Mouse (Mus musculus): Measurements from ENCODE around the gene Acsl3. TPM values are rescaled to one million over a fixed set of nuclear protein-coding genes. Genes with fewer than 3 reads are reported as not detected.
A peak's percentile ranks its signal among the peaks of the same experiment; 100 is the strongest.

Acsl3 gene
- polyA plus RNA-seq, 1 experiment from 2014 or later, result 88.6 TPM

DNA sequence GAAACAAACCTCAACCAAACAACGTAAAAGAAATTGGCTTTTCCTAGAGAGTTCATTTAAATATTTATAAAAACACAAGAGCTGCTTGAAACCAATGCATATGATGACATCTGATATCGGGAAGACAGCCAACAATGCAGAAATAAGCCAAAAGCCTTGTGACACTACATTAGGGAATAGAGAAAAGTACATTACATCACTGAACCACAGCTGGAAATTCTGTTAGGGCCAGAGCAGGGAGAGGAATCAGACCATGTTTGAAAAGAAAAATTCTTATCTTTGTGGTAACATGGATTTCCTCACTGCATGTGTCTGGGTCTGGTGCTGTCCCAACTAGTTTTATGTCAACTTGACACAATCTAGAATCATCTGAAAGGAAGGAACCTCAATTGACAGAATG is 15.4 kb upstream of the Acsl3 start:
- Histone ChIP-seq H3K9me3 (ENCODE audit: control insufficient read depth, low read length) (no peaks in the 10 kb centered on the region), H3K36me3 (ENCODE audit: control insufficient read depth, insufficient read depth, low read length) (no peaks in the 10 kb centered on the region), H3K4me2 (replicated peaks; ENCODE audit: low read depth, low read length) (no peak overlapping the region), H3K27ac (ENCODE audit: low read depth, low read length) (no peak overlapping the region), H3K4me3 (ENCODE audit: low read depth, low read length) (no peak overlapping the region), H3K9ac (ENCODE audit: low read depth, low read length) (no peak overlapping the region), H3K27me3 (ENCODE audit: control insufficient read depth, insufficient read depth, low read length) (no peaks in the 10 kb centered on the region), H3K4me1 (replicated peaks; ENCODE audit: control insufficient read depth, insufficient read depth, low read length) (no peaks in the 10 kb centered on the region)
- DNase-seq (ENCODE audit: low spot score) (no peak), ATAC-seq (ENCODE audit: low FRiP score) (no peak)
- 92% methylated on average over 2 of the region's 2 CpGs for WGBS

DNA sequence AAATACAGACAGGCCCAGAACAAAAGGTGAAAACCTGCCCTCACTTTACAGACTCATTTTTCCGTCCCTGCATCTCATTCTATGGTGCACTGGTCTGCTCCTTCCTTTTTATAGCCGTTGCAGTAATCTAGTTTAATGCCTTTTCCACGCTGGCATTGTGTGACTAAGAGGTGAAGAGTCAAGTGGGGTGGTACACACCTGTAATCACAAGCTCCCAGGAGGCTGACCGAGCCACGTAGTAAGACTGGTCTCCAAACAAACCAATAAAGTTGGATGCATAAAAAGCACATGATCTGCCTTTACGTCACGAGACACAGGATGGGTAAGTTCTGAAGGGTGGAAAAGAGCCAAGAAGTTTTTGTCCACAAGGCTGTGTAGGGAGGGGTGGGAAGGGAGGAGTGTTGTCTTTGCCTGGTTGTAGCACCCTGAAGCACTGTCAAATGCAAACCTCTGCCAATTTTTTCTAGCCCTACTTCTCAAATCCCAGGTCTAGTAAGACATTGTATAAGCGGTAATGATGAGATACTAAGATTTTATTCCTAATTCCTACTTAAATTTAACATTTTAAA is 10.2 kb upstream of the Acsl3 start:
- Histone ChIP-seq H3K4me3 (ENCODE audit: low read depth, low read length) (no peak overlapping the region), H3K9me3 (ENCODE audit: control insufficient read depth, low read length) (no peaks in the 10 kb centered on the region), H3K4me2 (replicated peaks; ENCODE audit: low read depth, low read length) (no peak overlapping the region), H3K27ac (ENCODE audit: low read depth, low read length) (no peak overlapping the region), H3K9ac (ENCODE audit: low read depth, low read length) (no peak overlapping the region), H3K27me3 (ENCODE audit: control insufficient read depth, insufficient read depth, low read length) (no peaks in the 10 kb centered on the region), H3K4me1 (replicated peaks; ENCODE audit: control insufficient read depth, insufficient read depth, low read length) (no peaks in the 10 kb centered on the region), H3K36me3 (ENCODE audit: control insufficient read depth, insufficient read depth, low read length) (no peaks in the 10 kb centered on the region)
- 78% methylated on average over 8 of the region's 8 CpGs for WGBS
- DNase-seq (ENCODE audit: low spot score) (no peak), ATAC-seq (ENCODE audit: low FRiP score) (no peak)

DNA sequence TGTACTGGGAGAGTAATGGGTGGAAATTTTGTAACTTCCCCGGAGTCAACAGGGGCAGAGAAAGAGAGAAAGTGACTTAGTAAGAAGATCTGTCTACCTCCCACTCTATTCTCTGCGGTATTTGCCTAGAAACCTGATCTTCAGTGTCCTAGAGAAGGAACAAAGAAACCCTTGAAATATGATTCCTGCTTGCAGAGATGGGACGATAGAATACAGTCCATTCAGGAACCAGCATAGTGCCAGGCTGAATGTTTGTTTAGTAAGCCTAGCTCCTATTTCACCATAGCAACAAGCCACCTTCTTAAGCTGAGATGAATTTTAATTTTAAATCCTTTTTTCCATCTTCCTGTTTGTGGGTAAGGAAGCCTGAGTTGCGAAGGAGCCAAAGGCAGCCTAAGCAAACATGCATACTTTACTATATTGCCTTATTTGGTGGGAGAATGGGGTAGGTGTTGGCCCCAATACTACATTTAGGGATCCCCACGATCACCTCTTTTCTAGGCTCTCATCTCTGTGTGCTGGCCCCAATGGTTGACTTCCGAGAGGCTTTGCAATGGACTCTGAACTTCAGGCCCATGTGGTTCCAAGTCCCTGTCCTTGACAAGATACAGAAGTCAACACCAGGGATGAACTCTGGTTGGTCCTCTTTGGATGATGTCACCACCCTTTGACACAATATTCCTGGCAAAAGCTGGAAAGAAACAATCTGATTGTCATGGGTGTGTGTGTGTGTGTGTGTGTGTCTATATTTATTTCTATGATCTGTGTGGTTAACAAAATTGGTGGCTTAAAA is 8.2 kb upstream of the Acsl3 start:
- ATAC-seq (ENCODE audit: low FRiP score), result no peak
- Histone ChIP-seq H3K27me3 (ENCODE audit: control insufficient read depth, insufficient read depth, low read length) (no peaks in the 10 kb centered on the region), H3K4me2 (replicated peaks; ENCODE audit: low read depth, low read length) (no peak overlapping the region), H3K27ac (ENCODE audit: low read depth, low read length) (no peak overlapping the region), H3K4me3 (ENCODE audit: low read depth, low read length) (no peak overlapping the region), H3K9ac (ENCODE audit: low read depth, low read length) (no peak overlapping the region), H3K36me3 (ENCODE audit: control insufficient read depth, insufficient read depth, low read length) (no peaks in the 10 kb centered on the region), H3K4me1 (replicated peaks; ENCODE audit: control insufficient read depth, insufficient read depth, low read length) (no peaks in the 10 kb centered on the region), H3K9me3 (ENCODE audit: control insufficient read depth, low read length) (no peaks in the 10 kb centered on the region)
- peak; percentile 33 for DNase-seq (ENCODE audit: low spot score)
- WGBS, result 43% methylated on average over 6 of the region's 6 CpGs

DNA sequence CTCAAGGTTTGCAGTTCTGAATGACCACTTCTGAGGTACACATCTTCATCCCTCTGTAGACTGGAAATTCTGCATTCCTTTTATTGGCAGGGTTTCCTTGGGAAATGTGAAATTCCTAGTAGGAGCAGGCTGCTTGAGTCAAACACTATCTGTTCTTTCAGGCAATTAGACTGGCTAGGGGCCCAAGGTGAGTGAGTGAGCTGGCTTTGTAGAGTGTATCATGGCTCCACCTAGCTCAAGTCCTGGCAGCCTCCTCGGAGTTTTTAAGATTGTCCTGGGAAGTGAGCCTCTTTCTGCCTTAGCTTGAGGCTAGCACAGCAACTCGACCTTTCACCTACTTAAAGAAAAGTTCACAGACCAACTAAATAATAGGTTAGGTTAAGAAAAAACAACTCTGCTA is 1.2 kb upstream of the Acsl3 start:
- Histone ChIP-seq H3K9me3 (ENCODE audit: control insufficient read depth, low read length) (no peaks in the 10 kb centered on the region), H3K36me3 (ENCODE audit: control insufficient read depth, insufficient read depth, low read length) (no peaks in the 10 kb centered on the region), H3K27me3 (ENCODE audit: control insufficient read depth, insufficient read depth, low read length) (no peaks in the 10 kb centered on the region), H3K9ac (ENCODE audit: low read depth, low read length) (no peak overlapping the region), H3K27ac (ENCODE audit: low read depth, low read length) (no peak overlapping the region), H3K4me1 (replicated peaks; ENCODE audit: control insufficient read depth, insufficient read depth, low read length) (0 out of 2 replicates have a peak, but pooled peaks cover 4% of the 10 kb centered on the region), H3K4me2 (replicated peaks; ENCODE audit: low read depth, low read length) (no peak overlapping the region), H3K4me3 (ENCODE audit: low read depth, low read length) (no peak overlapping the region)
- peak; percentile 15 for DNase-seq (ENCODE audit: low spot score)
- no peak for ATAC-seq (ENCODE audit: low FRiP score)
- 16% methylated on average over 2 of the region's 2 CpGs for WGBS

DNA sequence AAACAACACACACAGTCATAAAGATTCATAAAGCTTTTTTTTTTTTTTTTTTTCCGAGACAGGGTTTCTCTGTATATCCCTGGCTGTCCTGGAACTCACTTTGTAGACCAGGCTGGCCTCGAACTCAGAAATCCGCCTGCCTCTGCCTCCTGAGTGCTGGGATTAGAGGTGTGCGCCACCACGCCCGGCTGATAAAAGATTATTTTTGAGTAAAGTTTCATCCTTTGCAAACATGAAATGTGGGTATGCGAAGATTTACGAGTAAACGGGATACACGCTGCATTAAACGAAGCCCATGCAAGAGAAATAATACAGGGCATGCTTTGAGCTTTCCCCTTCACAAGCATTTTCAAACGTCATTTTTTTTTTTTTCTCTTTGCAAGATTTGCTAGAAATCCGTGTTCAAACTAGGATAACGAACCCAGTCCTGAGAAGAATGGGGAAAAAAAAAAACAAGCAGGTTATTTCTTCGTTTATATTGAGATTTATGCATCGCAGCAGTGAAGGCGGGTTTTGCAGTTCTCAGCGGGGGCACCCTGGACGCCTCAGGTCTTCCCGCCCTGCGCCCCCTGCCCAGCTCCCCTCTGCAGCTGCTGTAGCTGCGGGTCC is 500 bp upstream of the Acsl3 start:
- no peaks in the 10 kb centered on the region for H3K36me3 ChIP-seq (ENCODE audit: control insufficient read depth, insufficient read depth, low read length)
- WGBS, result 32% methylated on average over 18 of the region's 22 CpGs
- H3K4me1 ChIP-seq (replicated peaks; ENCODE audit: control insufficient read depth, insufficient read depth, low read length), result 0 out of 2 replicates have a peak, but pooled peaks cover 4% of the 10 kb centered on the region
- DNase-seq (ENCODE audit: low spot score) (no peak), ATAC-seq (ENCODE audit: low FRiP score) (no peak)
- peak overlapping the region; percentile 96 for H3K4me3 ChIP-seq (ENCODE audit: low read depth, low read length)
- H3K27ac ChIP-seq (ENCODE audit: low read depth, low read length), result peak overlapping the region; percentile 76
- no peak overlapping the region for H3K9ac ChIP-seq (ENCODE audit: low read depth, low read length)
- H3K27me3 ChIP-seq (ENCODE audit: control insufficient read depth, insufficient read depth, low read length), result no peaks in the 10 kb centered on the region
- peak overlapping the region; percentile 37 for H3K4me2 ChIP-seq (replicated peaks; ENCODE audit: low read depth, low read length)
- no peaks in the 10 kb centered on the region for H3K9me3 ChIP-seq (ENCODE audit: control insufficient read depth, low read length)

DNA sequence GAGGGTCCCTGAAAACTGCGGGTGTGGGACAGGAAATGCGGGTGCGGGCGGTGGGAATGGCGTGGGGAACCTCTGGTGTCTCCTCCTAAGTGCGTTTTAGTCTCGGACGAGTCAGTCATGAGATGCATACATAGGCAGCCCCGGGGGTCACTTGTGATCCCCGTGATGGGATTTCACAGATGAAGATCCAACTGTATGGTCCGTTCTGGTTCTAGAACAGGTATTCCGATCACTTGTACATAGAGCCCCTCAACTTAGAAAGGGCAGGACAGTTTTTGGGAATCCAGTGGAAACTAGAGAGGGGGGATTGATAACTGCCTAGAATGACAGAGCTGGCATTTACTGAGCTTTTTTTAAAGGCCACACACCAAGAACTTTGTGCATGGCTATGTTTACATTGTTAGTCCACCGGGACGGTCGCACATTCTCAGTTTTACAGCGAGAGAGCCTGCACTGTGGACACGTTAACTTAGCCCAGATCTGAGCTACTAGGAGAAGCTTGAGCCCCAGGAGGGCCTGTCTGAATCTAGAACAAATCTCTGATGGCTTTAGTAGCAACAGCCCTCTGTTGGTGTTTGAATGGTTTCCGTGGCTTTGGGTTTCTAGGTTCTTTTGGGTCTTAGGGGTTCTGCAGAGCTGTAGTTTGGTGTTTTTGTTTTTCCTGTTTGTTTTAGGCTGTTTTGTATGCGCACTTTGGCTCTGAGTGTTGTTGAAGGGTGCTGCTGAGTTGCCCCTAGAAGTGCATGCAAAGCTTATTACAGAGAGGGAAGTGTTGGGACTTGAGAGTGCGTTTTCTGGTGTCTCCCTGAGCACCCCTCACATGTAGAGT is 1.0 kb downstream of the Acsl3 start:
- H3K9me3 ChIP-seq (ENCODE audit: control insufficient read depth, low read length), result no peaks in the 10 kb centered on the region
- H3K9ac ChIP-seq (ENCODE audit: low read depth, low read length), result peak overlapping the region; percentile 97
- no peak for ATAC-seq (ENCODE audit: low FRiP score)
- DNase-seq (ENCODE audit: low spot score), result peak; percentile 62
- peak overlapping the region; percentile 96 for H3K4me3 ChIP-seq (ENCODE audit: low read depth, low read length)
- under 1% methylated on average over 20 of the region's 20 CpGs for WGBS
- 0 out of 2 replicates have a peak, but pooled peaks cover 4% of the 10 kb centered on the region for H3K4me1 ChIP-seq (replicated peaks; ENCODE audit: control insufficient read depth, insufficient read depth, low read length)
- H3K36me3 ChIP-seq (ENCODE audit: control insufficient read depth, insufficient read depth, low read length), result no peaks in the 10 kb centered on the region
- H3K27me3 ChIP-seq (ENCODE audit: control insufficient read depth, insufficient read depth, low read length), result no peaks in the 10 kb centered on the region
- peak overlapping the region; percentile 96 for H3K27ac ChIP-seq (ENCODE audit: low read depth, low read length)
- H3K4me2 ChIP-seq (replicated peaks; ENCODE audit: low read depth, low read length), result peak overlapping the region; percentile 70

DNA sequence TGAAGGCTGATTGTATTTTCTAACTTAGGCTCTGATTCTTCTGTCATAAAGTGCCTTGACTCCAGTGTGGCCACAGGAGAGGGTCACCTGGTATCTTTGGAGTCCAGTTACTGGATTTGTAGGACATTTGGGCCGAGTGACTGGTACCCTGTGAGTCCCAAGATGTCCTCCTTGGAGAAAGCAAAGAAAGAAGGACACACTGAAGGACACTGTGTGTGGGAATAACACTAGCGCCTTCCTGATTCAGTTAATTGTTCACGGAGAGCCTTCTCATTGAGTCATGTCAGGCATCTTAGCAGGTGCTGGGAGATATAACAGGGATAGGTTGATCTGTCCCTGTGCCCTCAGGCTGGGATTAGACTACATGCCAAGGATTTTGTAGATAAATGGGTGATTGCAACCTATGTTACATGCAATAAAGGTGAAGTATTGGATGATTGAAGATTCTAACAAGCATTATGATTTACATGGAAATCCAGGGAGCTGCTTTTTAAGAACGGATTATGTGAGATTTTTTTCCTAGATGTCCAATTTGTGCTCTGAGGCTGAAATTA is 1.7 kb downstream of the Acsl3 start:
- H3K4me3 ChIP-seq (ENCODE audit: low read depth, low read length), result peak overlapping the region; percentile 96
- peak overlapping the region; percentile 97; the same call in 1 of the 2 replicates for H3K9ac ChIP-seq (ENCODE audit: low read depth, low read length)
- WGBS, result 33% methylated on average over 4 of the region's 4 CpGs
- H3K4me2 ChIP-seq (replicated peaks; ENCODE audit: low read depth, low read length), result peak overlapping the region; percentile 70
- peak; percentile 10 for DNase-seq (ENCODE audit: low spot score)
- no peaks in the 10 kb centered on the region for H3K27me3 ChIP-seq (ENCODE audit: control insufficient read depth, insufficient read depth, low read length)
- ATAC-seq (ENCODE audit: low FRiP score), result no peak
- H3K9me3 ChIP-seq (ENCODE audit: control insufficient read depth, low read length), result no peaks in the 10 kb centered on the region
- H3K27ac ChIP-seq (ENCODE audit: low read depth, low read length), result peak overlapping the region; percentile 27; the same call in 1 of the 2 replicates
- H3K4me1 ChIP-seq (replicated peaks; ENCODE audit: control insufficient read depth, insufficient read depth, low read length), result 0 out of 2 replicates have a peak, but pooled peaks cover 4% of the 10 kb centered on the region
- no peaks in the 10 kb centered on the region; the same call in 1 of the 2 replicates for H3K36me3 ChIP-seq (ENCODE audit: control insufficient read depth, insufficient read depth, low read length)

DNA sequence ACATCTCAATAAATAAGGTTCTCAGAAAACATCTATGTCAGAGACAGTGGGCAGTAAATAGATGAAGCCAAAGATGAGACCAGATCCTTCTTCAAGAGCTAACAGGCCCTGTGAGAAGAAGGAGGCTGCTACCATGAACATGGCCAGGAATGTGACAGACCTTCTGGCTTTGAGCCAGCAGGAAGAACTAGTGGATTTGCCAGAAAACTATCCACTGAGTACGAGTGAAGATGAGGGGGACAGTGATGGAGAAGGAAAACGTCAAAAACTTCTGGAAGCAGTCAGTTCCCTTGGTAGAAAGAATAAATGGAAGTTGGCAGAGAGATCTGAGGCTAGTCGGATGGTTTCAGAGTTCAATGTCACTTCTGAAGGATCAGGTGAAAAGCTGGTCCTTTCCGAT is 6.7 kb downstream of the Acsl3 start:
- peaks cover 6% of the 10 kb centered on the region; the same call in 1 of the 2 replicates for H3K36me3 ChIP-seq (ENCODE audit: control insufficient read depth, insufficient read depth, low read length)

More for the DNA sequence above, 6.7 kb downstream of the Acsl3 start:
- DNase-seq (ENCODE audit: low spot score) (no peak), ATAC-seq (ENCODE audit: low FRiP score) (no peak)
- Histone ChIP-seq H3K9ac (ENCODE audit: low read depth, low read length) (no peak overlapping the region), H3K4me1 (replicated peaks; ENCODE audit: control insufficient read depth, insufficient read depth, low read length) (0 out of 2 replicates have a peak, but pooled peaks cover 2% of the 10 kb centered on the region), H3K4me3 (ENCODE audit: low read depth, low read length) (no peak overlapping the region), H3K27me3 (ENCODE audit: control insufficient read depth, insufficient read depth, low read length) (no peaks in the 10 kb centered on the region), H3K4me2 (replicated peaks; ENCODE audit: low read depth, low read length) (no peak overlapping the region), H3K9me3 (ENCODE audit: control insufficient read depth, low read length) (no peaks in the 10 kb centered on the region), H3K27ac (ENCODE audit: low read depth, low read length) (no peak overlapping the region)
- 92% methylated on average over 4 of the region's 4 CpGs for WGBS
